Mouse (Mus musculus) forebrain, embryonic 13.5 days (tissue): ENCODE data around the gene Lipo1. TPM values are rescaled to one million over a fixed set of nuclear protein-coding genes. Genes with fewer than 3 reads are reported as not detected.
"Not testable (repeated sequence)": the region's sequence is repeated elsewhere in the genome, so short reads cannot be mapped to it uniquely, and the experiment has no call there.

Experiments
- ATAC-seq: fragments of 200-750 bp; cut with Nextera tagmentation; 2 replicates; pipeline ENCODE4 v1.8.0; 2017
- H3K27ac ChIP-seq: fragments of 300-500 bp; sonication (generic); 2 replicates; pipeline ENCODE4 v1.5.1; 2015; ENCODE audit warnings: inconsistent platforms, mild to moderate bottlenecking, moderate library complexity
- H3K27me3 ChIP-seq: fragments of 300-500 bp; sonication (generic); 2 replicates; pipeline ENCODE4 v1.6.1; 2015; ENCODE audit warnings: mild to moderate bottlenecking, inconsistent platforms
- H3K36me3 ChIP-seq: fragments of 300-500 bp; sonication (generic); 2 replicates; pipeline ENCODE4 v1.6.1; 2015; ENCODE audit warnings: mild to moderate bottlenecking, inconsistent platforms; ENCODE audit not compliant: poor library complexity, severe bottlenecking
- H3K4me1 ChIP-seq: fragments of 300-500 bp; sonication (generic); 2 replicates; pipeline ENCODE4 v1.6.1; 2015; ENCODE audit warnings: inconsistent platforms
- H3K4me2 ChIP-seq: fragments of 300-500 bp; sonication (generic); 2 replicates; pipeline ENCODE4 v1.6.1; 2015; ENCODE audit warnings: inconsistent platforms, mild to moderate bottlenecking, moderate library complexity
- H3K4me3 ChIP-seq: fragments of 300-500 bp; sonication (generic); 2 replicates; pipeline ENCODE4 v1.5.1; 2015; ENCODE audit warnings: mild to moderate bottlenecking, inconsistent platforms
- H3K9ac ChIP-seq: fragments of 300-500 bp; sonication (generic); 2 replicates; pipeline ENCODE4 v1.6.1; 2015; ENCODE audit warnings: mild to moderate bottlenecking, inconsistent platforms
- H3K9me3 ChIP-seq: fragments of 300-500 bp; sonication (generic); replicated peaks from 2 replicates; pipeline ENCODE4 v1.6.1; 2016; ENCODE audit warnings: inconsistent platforms
- WGBS: fragments of 180-500 bp; shearing (Covaris S2); methylation state at CpG from one replicate; pipeline ENCODE4 v1.1.7; 2015; 5-methylcytosine and 5-hydroxymethylcytosine counted together
- polyA plus RNA-seq: library from polyadenylated mRNA; unstranded; fragments of >200 nt; fragmentation: Nextera tagmentation; extraction: Ambion mirVana; gene quantifications from 2 replicates; pipeline ENCODE4 v1.2.1, GENCODE M21; 2015

The Lipo1 gene
- polyA plus RNA-seq, result not detected in 2 replicates

DNA sequence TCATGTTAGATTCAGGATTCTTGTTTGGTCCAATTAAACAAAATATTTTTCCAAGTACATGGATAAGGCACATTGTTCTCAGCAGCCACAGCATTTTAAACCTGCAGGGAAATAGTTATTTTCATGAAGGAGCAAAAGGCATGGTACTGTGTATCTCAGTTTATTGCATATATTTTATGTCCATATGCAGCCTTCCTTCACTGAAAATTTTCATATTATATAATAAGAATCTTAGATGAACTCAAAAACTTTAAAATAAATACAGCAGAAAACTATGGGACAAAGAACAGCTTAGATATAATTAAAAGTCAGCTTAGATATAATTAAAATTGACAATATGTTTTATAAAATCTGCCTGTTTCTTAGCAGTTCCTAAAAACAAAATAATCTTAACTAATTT, at the start of gene Lipo1:
TSS of gene Lipo1 (minus strand) at position 101 of the 400 bp plus-strand sequence.
- H3K27ac ChIP-seq, H3K9ac ChIP-seq, H3K36me3 ChIP-seq, ATAC-seq, H3K9me3 ChIP-seq, H3K27me3 ChIP-seq, H3K4me1 ChIP-seq, H3K4me2 ChIP-seq, H3K4me3 ChIP-seq: not testable (repeated sequence)

DNA sequence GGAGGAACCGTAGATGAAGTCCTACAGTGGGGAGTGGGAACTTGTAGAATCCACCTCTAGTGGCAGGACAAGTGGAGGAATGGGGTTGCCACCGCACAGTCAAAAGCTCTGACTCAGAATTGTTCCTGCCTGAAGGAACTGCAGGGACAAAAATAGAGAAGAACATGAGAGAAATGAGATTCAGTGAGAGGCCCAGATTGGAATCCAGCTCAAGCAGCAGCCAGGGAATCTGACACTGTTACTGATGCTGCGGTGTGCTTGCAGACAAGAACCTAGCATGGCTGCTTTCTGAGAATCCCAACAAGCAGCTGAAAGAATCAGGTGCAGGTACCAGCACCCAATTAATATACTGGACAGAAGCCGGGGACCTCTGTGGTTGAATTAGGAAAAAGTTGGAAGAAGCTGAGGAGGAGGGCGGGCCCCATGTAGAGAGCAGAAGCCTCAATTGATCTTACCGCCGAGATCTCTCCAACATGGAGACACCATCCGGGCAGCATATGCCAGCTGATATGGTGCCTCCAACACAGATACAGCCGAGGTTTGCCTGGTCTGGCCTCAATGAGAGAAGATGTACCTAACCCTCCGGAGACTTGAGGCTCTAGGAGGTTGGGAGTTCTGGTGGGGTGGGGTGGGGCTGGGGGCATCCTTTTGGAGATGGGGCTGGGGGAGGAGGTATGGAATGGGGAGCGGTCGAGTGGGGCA, 532 bp downstream of the Lipo1 start:
- H3K4me2 ChIP-seq, result no peak overlapping the region
- H3K4me3 ChIP-seq, result no peak overlapping the region
- no peaks in the 10 kb centered on the region for H3K4me1 ChIP-seq
- H3K27me3 ChIP-seq, result no peaks in the 10 kb centered on the region
- 93% methylated on average over 12 of the region's 12 CpGs for WGBS
- H3K36me3 ChIP-seq, result no peaks in the 10 kb centered on the region
- H3K27ac ChIP-seq, result no peak overlapping the region
- no peak for ATAC-seq
- no peaks in the 10 kb centered on the region for H3K9me3 ChIP-seq
- H3K9ac ChIP-seq, result no peak overlapping the region

- peak within 1 kb of the TSS; percentile 40 for H3K4me2 ChIP-seq
- not testable (repeated sequence) for H3K4me3 ChIP-seq, H3K27me3 ChIP-seq, H3K4me1 ChIP-seq, H3K9me3 ChIP-seq, H3K9ac ChIP-seq, H3K27ac ChIP-seq, H3K36me3 ChIP-seq
- WGBS, result 50% methylated on average over 12 of the region's 41 CpGs
- peak; percentile 96 for ATAC-seq
Observed at GRCm38 (mm10) chr19:33761287-33762086, 25.8 kb downstream of the Lipo1 start, which contains the start of gene Lipo3. Gene Lipo3 (minus strand): TSS chr19:33761951.

- not testable (repeated sequence) for H3K27ac ChIP-seq, ATAC-seq, H3K4me3 ChIP-seq, H3K9me3 ChIP-seq, H3K4me1 ChIP-seq, H3K27me3 ChIP-seq, H3K4me2 ChIP-seq, H3K36me3 ChIP-seq, H3K9ac ChIP-seq
- 89% methylated on average over 1 of the region's 1 CpGs for WGBS
Observed at GRCm38 (mm10) chr19:33751259-33751658, 36.0 kb downstream of the Lipo1 start, which contains the start of gene Lipo2. Gene Lipo2 (minus strand): TSS chr19:33751359.

Other genes with a start within 250 kb of the Lipo1 start
- not detected in 2 replicates for gene Gm8978, start 162.2 kb downstream of the Lipo1 start, polyA plus RNA-seq
- gene Lipo2, start 36.1 kb downstream of the Lipo1 start, polyA plus RNA-seq, result 0.25 and 0.52 TPM in 2 replicates
- 10.0 and 10.5 TPM in 2 replicates for gene Lipo3, start 25.5 kb downstream of the Lipo1 start, polyA plus RNA-seq
- not detected in 2 replicates for gene Lipf, start 173.7 kb upstream of the Lipo1 start, polyA plus RNA-seq
- not detected in 2 replicates for gene Lipk, start 220.8 kb upstream of the Lipo1 start, polyA plus RNA-seq